Mouse (Mus musculus): ENCODE results near the gene Stim2.

DNA sequence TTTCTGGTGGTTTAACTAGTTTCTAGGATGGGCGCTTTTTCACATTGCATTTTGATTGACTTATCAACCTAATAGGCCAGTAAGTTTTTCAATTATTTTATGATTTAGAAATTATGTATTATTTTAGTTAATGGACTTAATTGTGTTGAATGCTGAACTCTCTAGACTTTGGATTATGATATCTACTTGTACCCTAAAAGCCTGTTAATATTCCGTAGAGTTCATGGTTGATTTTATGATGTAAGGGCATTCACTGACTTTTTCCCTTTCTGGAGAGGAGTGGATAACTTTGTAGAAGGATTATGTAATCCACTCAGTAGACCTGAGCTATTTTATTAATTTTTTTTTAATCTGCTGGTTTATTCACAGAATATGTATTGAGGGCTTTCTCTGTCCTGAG is 20.6 kb downstream of the Stim2 start:
- TF ChIP-seq CTCF (IDR thresholded peaks at IDR 0.05; ENCODE audit: borderline replicate concordance, extremely low read depth, insufficient read depth, insufficient read length) (no peak), POLR2A (IDR thresholded peaks at IDR 0.05; ENCODE audit: borderline replicate concordance, extremely low read depth, insufficient read depth, insufficient read length, poor library complexity, severe bottlenecking) (no peak)

All from brain, embryonic 14.5 days (tissue).